Mouse (Mus musculus) testis, adult 2 months (tissue): ENCODE data around the gene Cdkl3. TPM values are rescaled to one million over a fixed set of nuclear protein-coding genes. Genes with fewer than 3 reads are reported as not detected.
A peak's percentile ranks its signal among the peaks of the same experiment; 100 is the strongest.

Experiments
- H3K27ac ChIP-seq: fragments of 200-500 bp; 2 replicates; pipeline ENCODE4 v1.5.1; 2012; ENCODE audit warnings: low read depth, low read length; ENCODE audit not compliant: control insufficient read depth, insufficient read depth
- H3K27me3 ChIP-seq: fragments of 200-500 bp; 2 replicates; pipeline ENCODE4 v1.6.1; 2012; ENCODE audit warnings: mild to moderate bottlenecking, low read length, moderate library complexity; ENCODE audit not compliant: control insufficient read depth, insufficient read depth
- H3K36me3 ChIP-seq: fragments of 200-500 bp; 2 replicates; pipeline ENCODE4 v1.6.1; 2012; ENCODE audit warnings: mild to moderate bottlenecking, low read length; ENCODE audit not compliant: control insufficient read depth, insufficient read depth
- H3K4me1 ChIP-seq: fragments of 200-500 bp; 2 replicates; pipeline ENCODE4 v1.6.1; 2012; ENCODE audit warnings: low read length; ENCODE audit not compliant: control insufficient read depth, insufficient read depth
- H3K4me3 ChIP-seq: fragments of 200-500 bp; 2 replicates; pipeline ENCODE4 v1.5.1; 2012; ENCODE audit warnings: low read depth, mild to moderate bottlenecking, low read length, moderate library complexity, mixed read lengths; ENCODE audit not compliant: control insufficient read depth
- CTCF ChIP-seq: fragments of 200-500 bp; IDR thresholded peaks from 2 replicates; pipeline ENCODE4 v1.5.1; 2012; ENCODE audit warnings: low read depth, mild to moderate bottlenecking, inconsistent platforms, low read length, moderate library complexity; ENCODE audit not compliant: control insufficient read depth, insufficient read depth, insufficient replicate concordance
- POLR2A ChIP-seq: fragments of 200-500 bp; IDR thresholded peaks from 2 replicates; pipeline ENCODE4 v1.6.1; 2012; ENCODE audit warnings: low read depth, mild to moderate bottlenecking, inconsistent platforms, low read length, moderate library complexity; ENCODE audit not compliant: control insufficient read depth
- polyA plus RNA-seq: library from polyadenylated mRNA; depleted of rRNA; stranded (reverse); fragments of >200 nt; gene quantifications from 2 replicates; pipeline ENCODE4 v1.2.3, GENCODE M21; 2012

The Cdkl3 gene
- polyA plus RNA-seq, 1 experiment, result 259 TPM

DNA sequence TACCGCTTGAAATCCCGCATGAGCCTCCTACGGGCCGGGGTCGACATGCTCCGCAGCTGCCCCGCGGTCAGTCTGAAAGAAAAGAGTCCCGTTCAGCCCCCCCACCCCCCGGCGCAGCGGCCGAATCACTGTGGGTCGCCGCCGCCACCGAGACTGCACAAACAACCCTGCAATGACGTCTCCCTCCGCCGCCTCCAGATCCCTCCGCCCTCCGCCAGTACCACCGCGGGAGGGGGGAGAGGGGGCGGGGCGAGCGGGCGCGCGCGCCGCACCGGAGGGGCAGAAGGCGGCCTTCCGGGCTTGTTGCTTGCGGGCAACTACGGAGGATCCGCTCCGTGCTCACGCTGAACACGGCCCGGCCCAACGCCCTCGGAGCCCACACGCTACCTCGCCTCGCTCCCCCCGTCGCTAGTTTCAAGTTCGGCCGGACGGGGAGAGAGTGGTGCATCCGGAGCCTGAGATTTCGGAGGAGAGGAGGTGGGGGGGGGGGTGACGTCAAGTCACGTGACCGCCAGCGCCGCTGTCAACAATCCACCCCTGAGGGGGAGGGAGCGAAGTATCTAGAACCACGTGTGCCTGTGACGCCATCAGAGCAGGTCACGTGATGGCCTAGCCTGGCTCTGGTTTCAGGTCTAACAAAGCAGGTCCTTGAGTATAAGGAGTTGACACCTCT, 3.6 kb upstream of the Cdkl3 start, which contains the start of gene Ube2b:
Ube2b (minus strand) TSS at position 473 of the 673 bp plus-strand sequence.
- Histone ChIP-seq H3K4me3 (peak within 1 kb of the TSS; percentile 97), H3K4me1 (peaks cover 6% of the 10 kb centered on the region; the same call in 1 of the 2 replicates)

DNA sequence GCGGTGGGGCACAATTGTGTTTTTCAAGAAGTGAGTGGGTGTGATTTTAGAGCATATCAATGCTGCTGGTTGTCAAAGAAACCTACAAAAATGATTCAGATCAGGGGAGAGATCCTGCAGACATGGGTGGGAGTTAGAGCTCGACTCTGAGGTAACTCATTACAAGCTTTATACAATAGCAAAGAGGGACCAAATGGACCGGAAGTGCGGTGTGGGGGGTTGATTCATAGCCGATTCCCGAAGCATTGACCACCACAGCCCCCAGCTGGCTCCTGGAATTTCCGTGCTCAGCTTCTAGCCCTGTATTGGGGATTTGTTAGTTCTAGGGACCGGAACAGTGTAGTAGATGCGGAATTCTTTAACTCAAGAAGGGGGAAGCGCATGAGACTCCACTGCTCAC, 2.7 kb upstream of the Cdkl3 start:
- TF ChIP-seq CTCF (no peak), POLR2A (no peak)
- Histone ChIP-seq H3K36me3 (no peaks in the 10 kb centered on the region), H3K27ac (peak overlapping the region; percentile 98), H3K27me3 (no peaks in the 10 kb centered on the region), H3K4me3 (peak overlapping the region; percentile 97), H3K4me1 (peaks cover 6% of the 10 kb centered on the region; the same call in 1 of the 2 replicates)

More for the DNA sequence above, 3.6 kb upstream of the Cdkl3 start, which contains the start of gene Ube2b:
- Histone ChIP-seq H3K36me3 (no peaks in the 10 kb centered on the region), H3K27ac (peak within 1 kb of the TSS; percentile 98), H3K27me3 (no peaks in the 10 kb centered on the region)
- peak; percentile 86 for TF ChIP-seq POLR2A
- no peak for TF ChIP-seq CTCF

DNA sequence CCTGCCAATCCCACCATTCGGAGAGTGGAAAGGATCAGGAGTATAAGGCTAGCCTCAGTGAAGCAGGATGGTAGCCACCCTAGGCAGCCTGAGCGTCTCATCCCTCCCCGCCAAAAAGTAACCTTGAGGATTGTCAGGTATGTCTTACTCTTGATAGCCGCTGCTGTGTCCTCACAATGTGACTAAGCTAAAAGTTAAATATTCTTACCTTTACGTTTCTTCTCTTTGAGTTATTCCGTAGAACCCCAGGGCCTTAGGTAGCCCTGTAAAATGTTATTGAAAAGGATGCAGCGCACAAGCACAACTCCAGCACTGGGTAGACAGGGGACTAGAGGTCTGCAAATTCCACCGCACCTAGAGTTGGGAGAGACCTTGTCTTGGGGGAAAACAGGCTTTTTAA, 2.2 kb upstream of the Cdkl3 start:
- no peak for TF ChIP-seq CTCF
- TF ChIP-seq POLR2A, result no peak

DNA sequence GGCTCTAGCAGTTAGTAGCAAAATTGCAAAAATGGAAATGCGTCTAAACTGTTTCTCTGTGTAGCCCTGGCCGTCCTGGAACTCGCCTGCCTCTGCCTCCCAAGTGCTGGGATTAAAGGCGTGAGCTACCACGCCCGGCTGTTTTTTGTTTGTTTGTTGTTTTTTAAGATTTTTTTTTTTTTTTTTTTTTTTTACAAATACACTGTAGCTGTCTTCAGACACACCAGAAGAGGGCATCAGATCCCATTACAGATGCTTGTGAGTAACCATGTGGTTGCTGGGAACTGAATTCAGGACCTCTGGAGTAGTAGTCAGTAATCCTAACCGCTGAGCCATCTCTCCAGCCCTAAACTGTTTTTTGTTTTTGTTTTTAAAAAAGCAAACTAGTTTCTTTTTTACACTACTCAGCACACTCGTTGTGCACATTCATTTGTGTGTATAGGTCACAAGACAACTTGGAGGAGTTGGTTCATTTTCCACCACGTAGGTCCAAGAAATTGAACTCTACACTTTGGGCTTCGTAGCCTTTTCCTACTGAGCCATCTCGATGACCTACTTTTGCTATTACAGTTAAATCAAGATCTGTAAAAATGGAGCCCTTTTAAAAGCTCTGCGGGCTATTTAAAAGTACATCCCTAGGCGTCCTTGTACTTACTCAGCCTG, 1.0 kb upstream of the Cdkl3 start:
- Histone ChIP-seq H3K36me3 (no peaks in the 10 kb centered on the region), H3K27me3 (no peaks in the 10 kb centered on the region), H3K27ac (peak overlapping the region; percentile 99), H3K4me1 (peaks cover 6% of the 10 kb centered on the region; the same call in 1 of the 2 replicates), H3K4me3 (peak overlapping the region; percentile 100)
- no peak for TF ChIP-seq CTCF

More for the DNA sequence above, 2.2 kb upstream of the Cdkl3 start:
- 0 out of 2 replicates have a peak overlapping the region, but pooled peaks have one; percentile 2 for H3K27ac ChIP-seq
- peaks cover 6% of the 10 kb centered on the region; the same call in 1 of the 2 replicates for H3K4me1 ChIP-seq
- peak overlapping the region; percentile 97 for H3K4me3 ChIP-seq
- H3K36me3 ChIP-seq, result no peaks in the 10 kb centered on the region
- H3K27me3 ChIP-seq, result no peaks in the 10 kb centered on the region

DNA sequence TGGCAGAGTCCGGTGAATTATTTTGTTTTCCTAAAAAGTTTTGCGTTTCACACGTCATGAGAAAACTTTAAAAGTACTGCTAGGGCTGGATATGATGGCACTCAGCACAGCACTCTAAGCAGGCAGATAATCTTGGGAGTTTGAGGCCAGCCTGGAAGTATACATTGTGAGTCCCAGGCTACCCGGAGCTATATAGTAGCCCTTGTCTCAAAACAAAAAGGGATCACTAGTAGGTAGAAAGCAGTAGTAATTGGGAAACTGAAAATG, 583 bp upstream of the Cdkl3 start:
- Histone ChIP-seq H3K4me1 (peaks cover 6% of the 10 kb centered on the region; the same call in 1 of the 2 replicates), H3K36me3 (no peaks in the 10 kb centered on the region), H3K27me3 (no peaks in the 10 kb centered on the region), H3K27ac (peak overlapping the region; percentile 99), H3K4me3 (peak overlapping the region; percentile 100)
- TF ChIP-seq CTCF, result no peak
- TF ChIP-seq POLR2A, result no peak

DNA sequence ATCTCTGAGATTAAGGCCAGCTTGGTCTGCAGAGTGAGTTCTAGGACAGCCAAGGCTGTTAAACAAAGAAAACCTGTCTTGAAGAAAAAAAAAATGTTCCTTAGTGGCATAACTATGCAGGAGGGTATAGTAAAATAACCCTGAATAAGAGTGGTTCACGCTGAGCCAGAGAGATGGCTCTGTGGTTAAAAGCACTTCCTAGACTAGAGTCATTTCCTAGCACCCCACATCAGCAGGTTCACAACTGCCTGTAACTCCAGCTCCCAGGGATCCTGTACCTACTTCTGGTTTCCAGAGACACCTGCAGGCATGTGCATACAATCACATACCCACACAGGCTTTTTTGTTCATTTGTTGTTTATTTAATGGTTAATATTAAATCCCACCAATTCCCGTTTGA, 1.6 kb downstream of the Cdkl3 start:
- H3K4me1 ChIP-seq, result peaks cover 6% of the 10 kb centered on the region; the same call in 1 of the 2 replicates
- no peak for TF ChIP-seq POLR2A
- no peak for TF ChIP-seq CTCF
- H3K4me3 ChIP-seq, result peak overlapping the region; percentile 41; the same call in 1 of the 2 replicates
- H3K36me3 ChIP-seq, result no peaks in the 10 kb centered on the region
- no peaks in the 10 kb centered on the region for H3K27me3 ChIP-seq
- no peak overlapping the region for H3K27ac ChIP-seq

DNA sequence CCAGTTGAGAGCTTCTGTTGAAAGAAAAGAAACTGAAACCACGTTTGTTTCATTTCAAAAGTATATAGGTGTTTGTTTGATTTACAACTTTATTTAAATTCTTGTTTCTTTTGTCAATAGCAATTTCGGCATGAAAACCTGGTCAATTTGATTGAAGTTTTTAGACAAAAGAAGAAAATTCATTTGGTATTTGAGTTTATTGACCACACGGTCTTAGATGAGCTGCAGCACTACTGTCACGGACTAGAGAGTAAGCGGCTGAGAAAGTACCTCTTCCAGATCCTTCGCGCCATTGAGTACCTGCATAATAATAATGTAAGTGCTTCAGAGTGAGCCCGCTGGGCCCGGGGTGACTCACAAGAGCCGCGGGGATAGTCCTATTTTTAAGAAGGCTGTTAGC, 7.0 kb downstream of the Cdkl3 start:
- no peaks in the 10 kb centered on the region for H3K4me1 ChIP-seq
- no peak overlapping the region for H3K27ac ChIP-seq
- no peaks in the 10 kb centered on the region; the same call in 1 of the 2 replicates for H3K36me3 ChIP-seq
- H3K4me3 ChIP-seq, result no peak overlapping the region
- TF ChIP-seq CTCF (no peak), POLR2A (no peak)
- no peaks in the 10 kb centered on the region for H3K27me3 ChIP-seq
